Mouse (Mus musculus): Measurements from ENCODE around the gene Vwa8.
"Not testable (repeated sequence)": the region's sequence is repeated elsewhere in the genome, so short reads cannot be mapped to it uniquely, and the experiment has no call there.

Gene Vwa8

DNA sequence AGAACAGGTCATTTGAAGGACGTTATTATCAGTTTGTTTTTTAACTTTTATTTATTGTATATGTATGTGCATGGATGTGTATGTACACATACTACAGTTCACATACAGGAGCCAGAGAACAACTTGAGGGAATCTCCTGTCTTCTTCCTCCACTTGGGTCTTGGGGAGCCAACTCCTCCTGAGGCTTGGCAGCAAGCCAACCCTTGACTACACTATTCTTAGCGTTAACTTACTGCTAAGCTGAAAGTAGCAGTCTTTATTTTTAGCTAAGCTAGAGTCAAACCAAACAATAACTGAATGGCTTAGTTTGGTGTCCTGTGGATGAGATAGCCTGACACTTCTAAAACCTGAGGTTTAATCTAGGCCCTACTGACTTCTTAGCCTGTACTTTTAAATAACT, 135.4 kb downstream of the Vwa8 start:
- DNase-seq (ENCODE audit: low spot score): no peak

DNA sequence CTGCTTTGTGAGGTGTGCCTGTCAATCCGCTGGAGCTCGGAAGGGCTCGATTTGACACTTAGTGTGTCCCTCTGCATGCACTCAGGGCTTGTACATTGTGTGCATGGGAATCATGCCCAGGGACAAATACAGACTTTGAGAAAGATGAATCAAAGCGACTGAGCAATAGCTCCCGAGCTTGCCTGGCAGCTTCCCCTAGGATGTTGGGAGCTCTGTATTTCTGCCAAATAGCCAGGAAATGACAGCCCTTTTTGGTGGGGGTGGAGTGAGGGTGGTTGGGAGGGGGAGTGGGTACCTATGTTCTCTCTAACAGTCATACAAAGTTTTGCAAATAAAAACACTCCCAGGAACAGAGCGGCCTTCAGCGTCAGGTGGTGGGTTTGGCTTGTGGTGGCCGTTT, 138.7 kb downstream of the Vwa8 start:
- DNase-seq (ENCODE audit: low spot score): no peak

DNA sequence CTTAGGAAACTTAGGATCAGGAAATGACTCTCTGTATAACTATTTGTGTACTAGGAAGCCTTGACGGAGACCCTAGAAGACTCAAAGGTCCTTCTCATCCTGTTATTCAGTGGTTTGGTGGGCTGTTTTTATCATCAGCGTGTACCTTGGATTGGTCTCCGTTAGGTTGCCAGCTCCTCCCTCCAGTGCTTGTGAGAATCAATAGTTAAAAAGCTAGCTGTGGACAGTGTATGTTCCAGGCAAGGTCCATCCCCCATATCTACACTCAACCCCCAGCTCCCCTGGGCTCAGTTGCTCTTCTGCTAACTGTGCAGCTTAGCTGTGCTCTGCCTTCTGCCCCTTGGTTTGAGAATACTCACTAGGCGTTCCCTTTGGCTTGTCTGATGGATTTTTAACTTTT, 143.6 kb downstream of the Vwa8 start:
- DNase-seq (ENCODE audit: low spot score): no peak

DNA sequence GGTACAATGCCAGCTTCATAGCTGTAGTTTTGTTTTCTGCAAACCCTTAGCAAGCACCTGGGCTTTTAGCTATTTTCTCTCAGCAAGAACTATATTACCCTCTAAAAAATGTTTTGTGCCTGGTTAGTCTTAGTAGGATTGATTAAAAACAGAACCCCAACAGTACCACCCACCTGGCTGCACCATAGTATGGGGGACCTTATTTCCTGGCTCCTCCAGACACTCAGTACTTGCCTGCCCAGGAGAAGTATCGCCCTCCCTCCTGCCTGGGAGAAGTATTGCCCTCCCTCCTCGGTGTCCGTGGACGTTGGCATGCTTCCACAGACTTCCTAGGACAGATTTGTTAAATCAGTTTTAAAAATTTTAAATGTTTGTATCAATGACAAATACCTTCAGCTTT, 144.7 kb downstream of the Vwa8 start:
- DNase-seq (ENCODE audit: low spot score): no peak

DNA sequence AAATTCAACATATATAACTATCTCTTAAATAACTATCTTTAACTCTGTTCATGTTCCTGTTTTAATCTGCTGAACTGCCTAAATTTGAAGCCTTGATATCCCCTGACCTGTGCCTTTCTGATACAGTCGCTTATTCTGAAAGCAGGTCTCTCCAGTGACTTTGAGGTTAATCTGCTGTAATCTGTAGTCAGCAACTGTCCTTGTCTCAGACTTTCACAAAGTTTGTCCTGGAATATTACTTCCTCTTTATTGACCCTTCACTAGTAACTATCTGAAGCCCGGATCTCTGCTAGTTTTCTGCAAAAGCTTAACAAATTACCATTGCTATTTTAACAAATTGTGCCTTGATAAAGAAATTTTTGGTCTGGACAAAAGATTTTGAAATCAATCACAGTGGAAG, 147.5 kb downstream of the Vwa8 start:
- DNase-seq (ENCODE audit: low spot score): no peak

DNA sequence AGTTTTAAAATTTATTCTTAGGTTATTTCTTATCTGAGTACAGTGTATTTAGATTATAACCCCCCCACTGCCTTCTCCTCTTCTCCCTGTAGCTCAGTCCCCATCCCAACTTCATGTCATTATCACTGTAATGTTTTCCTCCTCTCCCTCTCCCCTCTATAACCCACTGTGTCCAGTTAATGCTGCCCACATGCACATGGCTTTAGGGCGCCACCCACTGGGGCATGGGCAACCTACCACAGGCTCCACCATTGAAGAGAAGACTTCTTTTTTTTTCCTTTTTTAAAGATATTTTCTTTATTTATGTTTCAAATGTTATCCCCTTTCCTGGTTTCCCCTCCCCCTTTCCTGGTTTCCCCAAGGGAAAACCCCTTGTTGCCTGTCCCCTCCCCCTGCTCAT, 154.7 kb downstream of the Vwa8 start:
- DNase-seq (ENCODE audit: low spot score): no peak

DNA sequence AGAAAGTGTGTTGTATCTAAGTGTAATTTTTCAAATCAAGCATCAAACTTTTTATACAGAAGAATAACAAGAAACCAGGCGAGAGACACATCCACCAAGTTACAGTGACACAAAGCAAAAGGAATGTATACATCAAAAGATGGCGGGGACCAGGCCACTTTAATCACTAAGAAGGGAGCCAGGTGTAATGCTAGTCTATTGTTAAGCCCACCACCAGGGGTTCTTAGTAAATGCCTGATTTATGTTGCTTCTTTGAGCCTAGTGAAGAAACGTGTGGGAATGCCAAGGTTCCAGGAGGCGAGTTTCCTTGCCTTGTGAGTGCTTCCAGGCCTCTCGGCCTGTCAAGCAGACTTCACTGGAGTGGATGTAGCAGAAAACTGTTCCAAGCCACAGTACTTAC, 168.9 kb downstream of the Vwa8 start:
- not testable (repeated sequence) for DNase-seq (ENCODE audit: low spot score)

DNA sequence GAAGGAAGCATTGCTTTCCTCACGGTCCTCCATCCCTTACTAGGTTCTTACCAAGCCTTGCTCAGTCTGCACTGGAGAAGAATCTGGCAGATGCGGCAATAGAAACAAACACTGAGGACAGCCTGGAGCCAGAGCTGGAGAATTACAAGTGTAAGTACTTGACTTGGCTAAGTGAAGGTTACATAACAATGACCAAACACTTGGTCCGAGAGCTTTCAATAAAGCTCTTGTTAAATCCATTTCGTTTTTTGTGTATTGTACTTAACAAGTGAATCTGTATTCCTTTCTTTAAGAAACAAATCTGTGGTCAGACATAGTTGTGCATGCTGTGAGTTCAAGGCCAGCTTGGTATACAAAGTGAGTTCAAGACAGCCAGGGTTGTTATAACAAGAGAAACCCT, 169.7 kb downstream of the Vwa8 start:
- DNase-seq (ENCODE audit: low spot score): no peak

DNA sequence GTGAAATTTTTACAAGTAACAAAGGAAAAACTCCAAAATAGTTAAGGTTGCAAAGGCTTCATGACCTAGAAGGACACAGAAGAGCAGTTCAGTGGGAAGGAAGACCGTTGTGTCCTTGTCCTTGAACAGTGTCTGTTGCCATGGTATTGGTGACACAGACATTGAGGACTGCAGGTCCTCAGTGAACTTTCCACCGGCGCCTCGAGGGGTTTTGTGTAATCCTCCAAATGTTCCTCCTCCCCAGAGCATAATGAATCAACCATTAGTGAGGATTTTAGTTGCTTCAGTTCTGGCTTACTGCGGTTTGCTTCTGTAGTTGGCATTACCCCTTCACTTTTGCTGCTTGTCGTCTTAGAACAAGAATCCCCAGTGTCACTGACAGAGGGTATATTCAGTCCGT, 172.9 kb downstream of the Vwa8 start:
- no peak for DNase-seq (ENCODE audit: low spot score)

DNA sequence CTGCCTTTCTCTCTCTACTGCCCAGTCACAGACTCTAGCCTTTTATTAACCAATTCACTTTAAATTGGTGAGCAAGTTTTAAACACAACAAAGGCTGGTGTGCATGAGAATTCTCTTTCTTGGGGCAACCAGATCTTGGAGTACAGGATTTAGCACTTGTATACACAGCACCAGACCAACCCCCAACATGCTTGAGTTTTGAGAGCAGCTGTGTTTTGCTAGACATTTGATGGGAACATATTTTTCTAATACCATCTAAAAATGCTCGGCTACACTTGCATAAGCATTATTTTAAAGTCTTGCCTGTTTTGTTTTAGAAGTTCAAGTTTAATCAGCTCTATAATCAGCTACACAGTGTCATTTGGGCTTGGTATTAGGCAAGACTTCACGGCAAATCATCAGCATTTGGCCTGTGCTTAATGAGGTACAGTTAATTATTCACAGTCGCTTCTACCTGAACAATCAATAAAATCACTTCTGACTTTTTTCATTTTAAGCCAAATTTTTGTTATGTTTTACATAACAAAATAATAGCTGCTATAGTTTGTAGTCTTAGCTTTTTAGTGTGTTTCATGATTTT, 180.2 kb downstream of the Vwa8 start:
- no peak for DNase-seq (ENCODE audit: low spot score)

DNA sequence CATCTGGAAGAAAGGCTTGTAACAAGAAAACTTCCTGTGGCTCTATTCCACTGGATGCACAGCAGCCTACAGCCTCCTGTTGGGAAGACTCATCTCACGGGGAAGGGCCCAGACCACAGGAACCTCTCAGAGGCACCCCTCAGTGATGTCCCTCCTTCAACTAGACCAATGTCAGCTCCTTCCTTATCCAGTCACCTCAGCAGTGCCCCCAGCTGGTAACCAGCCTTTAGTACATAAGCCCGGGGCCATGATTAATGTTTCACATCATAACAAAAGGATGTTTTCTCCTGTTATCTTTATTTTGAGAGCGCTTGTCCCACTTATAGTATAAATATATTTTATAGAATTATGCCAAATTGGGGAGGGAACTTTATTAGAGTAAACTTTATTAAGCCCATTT, 181.9 kb downstream of the Vwa8 start:
- no peak for DNase-seq (ENCODE audit: low spot score)

DNA sequence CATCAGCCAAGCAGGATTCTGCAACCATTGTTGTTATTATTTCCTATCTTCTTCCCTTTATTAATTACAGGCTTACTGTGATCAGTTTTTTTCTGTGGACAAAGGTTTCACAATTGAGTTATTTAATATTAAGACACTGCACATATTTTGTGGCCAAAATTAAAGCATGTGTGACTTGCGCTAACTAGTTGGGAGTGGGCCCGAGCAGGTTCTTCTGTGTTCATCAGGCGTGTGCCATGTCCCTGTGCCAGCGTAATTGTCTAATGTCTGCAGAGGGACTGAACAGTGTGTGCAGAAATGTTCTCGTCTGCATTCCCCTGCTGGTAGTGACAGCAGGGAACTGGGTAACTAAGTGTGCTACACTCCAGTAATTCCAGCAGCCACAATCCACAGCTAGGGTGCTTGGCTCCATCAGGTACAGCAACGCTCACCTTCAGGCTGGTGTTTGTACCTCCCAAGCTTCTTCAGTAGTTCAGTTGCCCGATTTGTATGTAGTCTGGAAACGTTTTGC, 182.4 kb downstream of the Vwa8 start:
- DNase-seq (ENCODE audit: low spot score): no peak

DNA sequence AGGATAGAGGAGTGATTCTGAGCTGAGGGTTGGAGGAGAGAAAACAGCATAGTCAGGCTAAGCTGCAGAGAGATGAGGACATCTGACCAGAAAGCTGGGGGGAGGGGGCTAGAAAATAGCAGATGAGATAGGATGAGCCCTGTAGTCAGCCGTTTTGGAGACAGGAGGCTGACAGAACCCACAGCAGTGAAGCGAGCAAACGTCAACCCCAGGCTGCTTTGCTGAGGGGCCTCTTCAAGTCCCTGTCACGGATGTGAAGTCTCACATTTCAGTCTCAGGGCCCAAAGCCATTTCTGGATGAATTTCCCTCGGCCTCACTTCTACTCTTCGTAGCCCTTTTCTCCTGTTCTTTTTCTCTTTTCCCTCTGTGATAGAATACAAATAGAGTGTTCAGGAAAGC, 184.5 kb downstream of the Vwa8 start:
- DNase-seq (ENCODE audit: low spot score): no peak

DNA sequence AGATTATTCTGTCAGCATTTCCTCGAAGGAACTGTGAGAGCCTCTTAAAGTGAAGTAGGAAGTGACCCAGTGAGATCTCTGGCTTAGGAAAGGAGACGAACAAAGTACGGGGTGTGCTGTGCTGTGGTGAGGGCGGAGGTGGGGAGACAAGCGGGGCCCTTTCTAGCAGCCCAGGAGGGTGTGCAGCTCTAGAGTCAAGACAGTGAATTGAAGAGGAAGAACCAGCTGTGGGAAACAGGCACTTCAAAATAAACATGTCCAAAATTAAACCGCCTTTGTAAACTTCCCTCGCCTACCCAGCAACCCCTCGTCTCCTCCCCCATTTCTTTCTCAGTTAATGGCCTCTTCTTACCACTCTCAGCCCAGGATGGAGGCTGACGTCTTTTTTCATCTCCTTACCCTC, 185.7 kb downstream of the Vwa8 start:
- DNase-seq (ENCODE audit: low spot score): no peak

DNA sequence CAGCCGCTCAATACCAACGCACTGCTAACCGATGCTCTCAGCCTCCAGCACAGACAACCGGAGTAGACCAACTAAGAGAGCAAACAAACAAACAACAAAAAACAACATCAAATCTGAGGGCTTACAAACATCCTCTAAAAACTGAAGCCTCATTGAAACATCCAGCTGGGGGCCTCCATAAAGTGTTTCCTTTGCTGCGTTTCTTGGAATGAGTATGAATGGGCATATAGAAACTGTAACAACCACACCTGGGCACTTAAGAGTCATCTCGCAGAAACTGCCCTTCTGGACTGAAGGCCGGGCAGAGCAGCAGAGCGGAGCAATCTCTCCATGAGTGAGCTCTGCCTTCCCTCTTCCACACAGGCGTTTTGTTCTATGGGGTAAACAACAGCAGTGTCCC, 186.7 kb downstream of the Vwa8 start:
- no peak for DNase-seq (ENCODE audit: low spot score)

DNA sequence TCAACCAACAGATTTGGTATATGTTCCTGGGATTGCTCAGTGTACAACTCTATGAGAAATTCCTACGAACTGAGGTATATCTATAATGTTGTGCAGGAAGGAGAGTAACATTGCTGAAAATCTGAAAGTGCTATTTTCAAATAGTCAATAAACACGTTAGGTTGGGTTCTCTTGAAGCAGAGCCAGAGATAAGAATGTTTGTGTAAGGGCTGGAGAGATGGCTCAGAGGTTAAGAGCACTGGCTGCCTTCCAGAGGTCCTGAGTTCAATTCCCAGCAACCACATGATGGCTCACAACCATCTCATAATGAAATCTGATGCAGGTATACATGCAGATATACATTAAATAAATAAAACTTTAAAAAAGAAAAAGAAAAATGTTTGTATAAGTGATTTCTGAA, 198.3 kb downstream of the Vwa8 start:
- no peak for DNase-seq (ENCODE audit: low spot score)

DNA sequence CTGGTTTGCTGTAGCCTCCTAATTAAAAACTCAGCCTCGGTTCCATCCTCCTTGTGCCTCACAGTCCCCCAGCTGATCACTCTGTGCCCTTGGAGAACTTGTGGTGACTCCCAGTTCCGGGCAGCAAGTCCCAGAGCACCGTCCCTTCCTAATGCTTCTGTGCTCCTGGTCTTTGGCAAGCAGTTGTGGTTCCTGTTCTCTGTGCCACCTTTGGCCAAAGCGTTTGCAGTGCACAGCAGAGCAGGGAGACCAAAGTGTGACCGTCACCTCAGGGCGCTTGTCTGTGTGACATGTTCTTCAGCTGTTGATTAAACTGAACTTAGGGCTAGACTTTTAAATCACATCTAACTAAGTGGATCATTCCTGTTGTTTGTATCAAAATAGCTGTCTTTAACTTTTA, 199.1 kb downstream of the Vwa8 start:
- no peak for DNase-seq (ENCODE audit: low spot score)

DNA sequence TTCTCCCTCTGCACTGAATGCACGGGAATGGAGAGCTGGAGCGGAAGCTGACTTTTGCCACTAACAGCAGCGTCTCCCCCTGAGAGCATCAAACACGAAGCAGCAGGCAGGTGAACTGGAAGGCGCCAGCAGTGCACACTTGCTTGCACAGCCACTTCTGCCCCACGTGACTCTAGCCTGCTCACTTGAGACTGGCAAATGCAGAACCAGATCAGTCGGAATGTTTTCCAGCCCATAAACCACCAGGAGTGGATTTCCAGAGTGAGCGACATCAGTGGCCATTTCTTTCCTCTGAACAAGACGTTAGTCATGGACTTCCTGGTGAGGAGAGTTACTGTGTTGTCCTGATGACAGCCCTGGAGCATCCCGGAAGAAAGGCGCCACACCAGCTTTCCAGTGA, 200.7 kb downstream of the Vwa8 start:
- no peak for DNase-seq (ENCODE audit: low spot score)

DNA sequence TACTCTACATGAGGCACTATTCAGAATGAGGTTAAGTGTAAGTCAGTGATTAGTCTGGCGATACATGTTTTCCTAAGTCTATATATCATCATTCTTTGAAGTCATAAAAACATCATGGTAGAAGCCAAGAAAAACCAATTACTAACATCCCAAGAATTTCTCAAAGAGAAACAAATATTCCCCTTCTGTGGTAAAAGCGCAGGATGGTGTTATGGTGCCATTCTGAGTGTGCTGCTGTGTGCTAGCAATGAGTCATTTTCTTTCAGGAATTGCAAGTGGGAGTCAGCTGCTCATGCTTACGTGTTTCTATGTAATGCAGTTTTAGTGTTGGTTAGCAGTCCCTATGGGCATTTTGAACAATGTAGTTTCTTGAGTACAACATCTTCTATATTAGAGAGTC, 216.8 kb downstream of the Vwa8 start:
- no peak for DNase-seq (ENCODE audit: low spot score)

DNA sequence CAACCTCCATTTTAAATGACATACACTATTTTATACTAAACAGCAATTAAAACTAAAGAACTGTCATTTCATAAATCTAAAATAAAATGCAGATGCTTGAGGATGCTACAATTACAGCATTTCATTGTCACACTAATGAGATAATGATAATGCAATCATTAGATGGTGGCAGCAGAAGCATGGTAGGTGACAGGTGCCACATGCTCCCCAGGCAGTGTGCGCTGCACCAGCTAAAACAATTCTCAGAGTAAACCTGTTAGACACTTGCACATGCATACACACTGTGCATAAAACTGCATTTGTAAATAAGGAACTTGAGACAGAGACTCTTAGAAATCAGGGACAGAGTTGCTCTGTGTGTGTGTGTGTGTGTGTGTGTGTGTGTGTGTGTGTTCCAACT, 220.7 kb downstream of the Vwa8 start:
- DNase-seq (ENCODE audit: low spot score): no peak

DNA sequence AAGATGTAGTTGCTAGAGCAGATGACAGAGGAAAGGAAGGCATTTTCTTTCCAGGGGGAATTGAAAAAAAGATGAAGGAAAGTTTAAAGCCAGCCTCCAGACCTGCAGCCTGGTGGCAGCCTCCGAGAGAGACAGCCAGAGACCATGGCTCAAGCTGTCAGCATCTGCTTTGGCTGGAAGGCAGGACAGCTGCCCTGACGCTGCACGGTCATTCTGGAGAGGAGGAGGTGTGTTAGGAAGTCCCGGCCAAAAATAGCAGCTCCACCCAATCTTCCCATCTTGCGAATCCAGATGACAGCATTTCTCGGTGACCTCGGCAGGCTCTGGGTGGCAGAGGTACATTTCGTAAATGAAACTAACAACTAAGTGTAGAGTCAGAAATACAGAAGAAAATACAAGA, 225.9 kb downstream of the Vwa8 start:
- no peak for DNase-seq (ENCODE audit: low spot score)

DNA sequence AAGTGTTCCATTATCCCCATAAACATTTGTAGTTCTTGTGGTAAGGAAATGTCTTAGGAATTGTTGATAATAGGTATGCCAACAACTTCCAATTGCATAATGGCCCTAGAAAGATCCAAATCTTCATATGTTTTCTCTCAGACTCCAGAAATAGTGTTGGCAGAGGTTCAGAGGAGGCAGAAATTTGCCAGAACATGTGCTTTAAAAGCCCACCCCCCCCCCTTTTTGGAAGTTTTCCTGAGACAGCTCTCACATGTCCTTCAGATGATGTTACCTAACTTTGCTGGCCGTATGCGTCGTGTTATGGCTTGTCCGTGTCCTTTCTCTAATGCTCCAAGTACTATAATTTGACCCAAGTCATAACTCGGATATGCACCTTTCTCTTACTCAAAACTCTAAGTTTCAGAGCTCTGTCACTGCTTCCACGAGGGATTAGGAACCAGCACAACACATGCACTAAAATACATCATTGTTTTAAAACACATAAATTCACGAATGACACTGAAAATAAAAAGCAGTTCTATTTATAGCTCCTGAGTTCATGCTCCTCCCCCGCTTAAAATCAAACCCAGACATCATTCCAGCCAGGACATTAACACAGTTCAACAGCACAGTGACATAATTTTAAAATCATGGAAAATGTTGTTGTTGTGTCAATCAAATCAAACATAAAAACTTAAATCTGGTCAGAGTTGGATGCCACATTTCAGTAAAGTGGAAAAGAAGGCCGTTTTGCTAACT, 227.9 kb downstream of the Vwa8 start:
- DNase-seq (ENCODE audit: low spot score): peak; percentile 48

DNA sequence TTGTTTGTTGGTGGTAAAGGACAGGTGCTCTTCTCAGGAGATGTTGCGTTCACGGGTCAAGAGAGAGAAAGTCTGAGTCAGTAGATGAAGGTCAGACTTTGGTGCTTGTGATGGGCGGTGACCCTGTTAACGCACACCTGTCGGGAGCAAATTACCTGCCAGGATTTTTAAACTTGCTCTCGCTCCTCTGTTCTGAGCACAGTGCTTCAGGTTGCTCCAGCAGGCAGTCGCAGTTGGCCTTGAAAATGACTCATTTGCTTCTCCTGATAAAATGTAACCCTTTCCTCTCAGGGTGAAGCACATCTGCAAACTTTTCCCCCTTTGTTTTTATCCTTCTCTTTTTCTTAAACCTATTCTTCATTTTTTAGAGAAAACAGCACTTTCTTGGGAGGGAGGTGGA, 234.7 kb downstream of the Vwa8 start:
- DNase-seq (ENCODE audit: low spot score): no peak

DNA sequence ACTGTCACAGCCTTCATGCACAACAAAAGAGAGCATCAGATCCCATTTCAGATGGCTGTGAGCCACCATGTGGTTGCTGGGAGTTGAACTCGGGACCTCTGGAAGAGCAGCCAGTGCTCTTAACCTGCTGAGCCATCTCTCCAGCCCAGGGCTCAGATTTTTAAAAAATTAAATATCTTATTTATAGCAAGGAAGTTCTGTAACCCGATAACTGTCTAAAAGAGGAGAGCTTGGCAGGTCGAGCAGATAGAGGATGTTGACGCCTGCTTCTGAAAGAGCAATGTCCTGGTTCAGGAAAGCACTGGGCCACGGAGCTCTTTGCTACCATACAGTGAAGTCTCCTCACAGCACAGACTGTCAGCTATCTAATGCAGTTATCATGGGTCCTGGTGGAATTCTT, 237.2 kb downstream of the Vwa8 start:
- no peak for DNase-seq (ENCODE audit: low spot score)

Data from ovary, postnatal 14 days (tissue).